Mouse (Mus musculus): ENCODE measurements around the gene Rnf26.
"Not testable (repeated sequence)": the region's sequence is repeated elsewhere in the genome, so short reads cannot be mapped to it uniquely, and the experiment has no call there.

Gene Rnf26

GRCm38 (mm10) chr9:44125026-44125425 lies 11.7 kb upstream of the Rnf26 start:
- DNase-seq (ENCODE audit: low spot score), result no peak

DNA sequence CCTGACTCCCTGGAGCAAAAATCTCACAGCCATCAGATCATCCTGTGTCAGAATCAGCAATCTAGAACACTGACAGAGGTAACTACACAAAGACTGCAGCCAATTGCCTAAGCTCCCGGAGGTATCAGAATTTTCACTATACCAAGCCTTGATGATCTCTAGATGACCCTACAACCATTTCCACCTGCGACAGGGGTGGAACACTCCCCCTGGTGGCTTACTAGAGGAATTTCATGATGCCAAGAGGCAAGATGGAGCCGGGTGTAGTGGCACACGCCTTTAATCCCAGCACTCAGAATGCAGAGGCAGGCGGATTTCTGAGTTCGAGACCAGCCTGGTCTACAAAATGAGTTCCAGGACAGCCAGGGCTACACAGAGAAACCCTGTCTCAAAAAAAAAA lies 11.0 kb upstream of the Rnf26 start:
- DNase-seq (ENCODE audit: low spot score), result peak; percentile 24

GRCm38 (mm10) chr9:44119948-44120465 lies 6.7 kb upstream of the Rnf26 start:
- DNase-seq (ENCODE audit: low spot score), result no peak

GRCm38 (mm10) chr9:44119011-44119410 lies 5.7 kb upstream of the Rnf26 start:
- no peak for DNase-seq (ENCODE audit: low spot score)

DNA sequence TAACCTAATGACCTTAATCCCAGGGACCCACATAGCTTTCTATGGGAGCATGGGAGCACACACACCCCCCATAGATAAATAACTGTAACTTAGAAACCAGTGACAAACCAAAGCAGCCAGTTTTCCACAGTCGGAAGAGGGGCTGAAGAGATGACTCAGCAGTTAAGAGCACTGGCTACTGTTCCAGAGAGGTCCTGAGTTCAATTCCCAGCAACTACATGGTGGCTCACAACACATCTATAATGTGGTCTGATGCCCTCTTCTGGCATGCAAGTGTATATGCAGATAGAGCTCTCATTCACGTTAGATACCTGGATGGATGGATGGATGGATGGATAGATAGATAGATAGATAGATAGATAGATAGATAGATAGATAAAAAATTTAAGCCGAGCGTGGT lies 2.9 kb upstream of the Rnf26 start:
- DNase-seq (ENCODE audit: low spot score), result no peak

GRCm38 (mm10) chr9:44115599-44115998 lies 2.3 kb upstream of the Rnf26 start:
- no peak for DNase-seq (ENCODE audit: low spot score)

DNA sequence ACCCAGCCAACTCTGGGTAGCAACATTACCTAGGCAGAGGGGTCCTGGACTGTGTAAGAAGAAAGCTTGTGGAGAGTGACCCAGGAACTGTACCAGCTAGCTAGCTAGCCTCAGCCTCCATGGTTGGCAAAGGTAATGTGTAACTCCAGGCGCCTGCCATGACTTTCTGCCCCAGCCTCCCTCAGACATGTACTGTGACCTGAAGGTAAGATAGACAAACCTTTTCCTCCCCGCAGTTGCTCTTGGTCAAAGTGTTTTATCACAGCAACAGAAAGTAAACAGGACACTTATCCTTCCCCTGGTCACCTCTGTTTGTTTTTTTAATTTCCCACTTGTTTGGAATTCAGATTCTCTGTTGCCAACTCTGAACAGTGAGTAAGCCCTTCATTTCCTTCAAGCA lies 1.1 kb upstream of the Rnf26 start:
- no peak for DNase-seq (ENCODE audit: low spot score)

- DNase-seq (ENCODE audit: low spot score), result not testable (repeated sequence)
Observed at GRCm38 (mm10) chr9:44111909-44112308, 1.4 kb downstream of the Rnf26 start.

DNA sequence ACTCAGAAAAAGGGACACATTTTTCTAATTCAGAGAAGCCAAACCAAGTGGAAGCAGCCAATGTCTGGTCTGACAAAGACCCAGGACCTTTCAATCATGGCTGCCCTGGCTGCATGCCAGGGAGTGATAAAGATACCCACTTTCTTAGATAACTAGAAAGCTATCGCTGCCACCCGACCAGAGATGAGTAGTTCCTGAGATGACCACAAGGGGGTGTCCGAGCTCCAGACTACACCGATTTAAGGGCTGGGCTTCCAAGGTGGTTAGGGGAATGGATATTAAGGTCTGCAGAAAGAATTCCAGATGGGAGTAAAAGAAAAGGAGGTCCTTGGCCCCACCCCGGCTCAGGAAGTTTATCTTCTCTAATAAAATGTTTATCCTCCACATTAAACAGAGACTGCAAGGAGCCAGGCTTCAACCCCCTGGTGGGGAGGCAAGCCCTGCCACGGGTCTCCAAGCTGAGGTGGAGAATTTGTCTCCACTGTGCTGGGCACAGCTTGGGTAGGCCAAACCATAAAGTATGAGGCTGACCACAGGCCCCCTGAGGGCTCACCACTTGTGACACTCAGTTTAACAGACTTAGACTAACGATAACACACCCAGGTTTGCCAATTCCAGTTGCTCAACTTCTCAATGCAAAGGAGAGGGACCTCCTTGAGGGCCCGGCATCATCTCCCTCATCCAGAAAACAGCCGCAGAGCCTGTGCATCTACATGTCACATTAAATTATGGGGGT lies 3.8 kb downstream of the Rnf26 start:
- peak; percentile 73 for DNase-seq (ENCODE audit: low spot score)

- no peak for DNase-seq (ENCODE audit: low spot score)
Observed at GRCm38 (mm10) chr9:44108269-44109055, 4.9 kb downstream of the Rnf26 start.

DNA sequence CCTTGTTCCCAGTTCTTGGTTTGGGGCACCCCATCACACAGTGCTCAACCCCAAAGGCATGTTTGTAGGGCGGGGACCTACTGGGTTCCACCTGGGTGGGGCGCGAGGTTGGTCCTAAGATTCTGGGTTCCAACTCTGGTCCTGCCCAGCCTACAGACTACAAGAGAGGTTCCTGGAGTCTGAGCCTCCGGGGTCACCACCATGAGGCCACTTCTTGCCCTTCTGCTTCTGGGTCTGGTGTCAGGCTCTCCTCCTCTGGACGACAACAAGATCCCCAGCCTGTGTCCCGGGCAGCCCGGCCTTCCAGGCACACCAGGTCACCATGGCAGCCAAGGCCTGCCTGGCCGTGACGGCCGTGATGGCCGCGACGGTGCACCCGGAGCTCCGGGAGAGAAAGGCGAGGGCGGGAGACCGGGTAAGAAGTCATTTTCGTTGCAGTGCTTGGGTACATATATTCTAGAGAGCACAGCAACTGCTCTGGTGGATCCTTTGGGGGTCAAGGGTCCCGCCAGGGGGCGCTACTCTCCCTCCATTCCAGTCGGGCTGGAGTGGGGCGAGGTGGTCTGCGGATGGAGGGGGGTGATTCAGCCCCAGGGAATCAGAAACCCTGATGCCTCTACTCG lies 5.6 kb downstream of the Rnf26 start:
- DNase-seq (ENCODE audit: low spot score), result no peak

- DNase-seq (ENCODE audit: low spot score), result no peak
Observed at GRCm38 (mm10) chr9:44107110-44107509, 6.2 kb downstream of the Rnf26 start, which contains the start of gene C1qtnf5. Gene C1qtnf5 (plus strand): TSS chr9:44107245.

GRCm38 (mm10) chr9:44106596-44106995 lies 6.7 kb downstream of the Rnf26 start:
- DNase-seq (ENCODE audit: low spot score), result no peak

DNA sequence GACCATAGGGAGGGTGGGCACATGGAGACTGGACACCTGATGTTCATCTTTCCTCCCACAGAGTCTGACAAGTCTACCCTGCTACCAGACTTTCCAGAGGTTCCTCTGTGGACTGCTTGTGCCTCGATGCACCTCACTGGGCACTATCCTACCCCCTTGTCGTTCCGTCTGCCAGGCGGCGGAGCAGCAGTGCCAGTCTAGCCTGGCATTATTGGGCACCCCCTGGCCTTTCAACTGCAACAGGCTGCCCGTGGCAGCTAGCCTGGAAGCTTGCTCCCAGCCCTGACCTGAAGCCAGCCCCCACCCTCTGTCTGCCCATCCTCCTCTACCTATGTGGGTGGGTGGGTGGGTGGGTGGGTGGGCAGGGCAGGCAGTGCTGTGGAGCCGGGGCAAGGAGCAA lies 7.1 kb downstream of the Rnf26 start:
- no peak for DNase-seq (ENCODE audit: low spot score)

- DNase-seq (ENCODE audit: low spot score), result no peak
Observed at GRCm38 (mm10) chr9:44105781-44106180, 7.5 kb downstream of the Rnf26 start.

GRCm38 (mm10) chr9:44104881-44105280 lies 8.4 kb downstream of the Rnf26 start:
- DNase-seq (ENCODE audit: low spot score), result no peak

- no peak for DNase-seq (ENCODE audit: low spot score)
Observed at GRCm38 (mm10) chr9:44101490-44101889, 11.8 kb downstream of the Rnf26 start, which contains the start of gene Mfrp. Gene Mfrp (plus strand): TSS chr9:44101729.

GRCm38 (mm10) chr9:44096536-44096935 lies 16.8 kb downstream of the Rnf26 start:
- DNase-seq (ENCODE audit: low spot score), result peak; percentile 30

DNA sequence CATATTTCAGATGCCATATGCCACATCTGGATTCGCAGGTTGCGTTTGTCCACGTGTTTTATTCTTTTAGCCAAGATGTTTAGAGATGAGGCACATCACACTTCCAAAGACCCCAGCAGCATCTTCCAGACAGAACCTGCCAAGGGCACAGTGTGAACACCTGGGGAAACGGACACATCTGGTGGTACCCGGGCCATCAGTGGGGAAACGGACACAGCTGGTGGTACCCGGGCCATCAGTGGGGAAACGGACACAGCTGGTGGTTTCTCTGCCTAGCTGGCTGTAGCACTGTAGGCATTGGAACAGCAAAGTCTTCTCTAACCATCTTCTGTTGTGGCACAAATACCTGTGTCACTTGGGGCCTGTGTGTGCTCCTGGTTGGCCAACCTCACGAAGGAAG lies 17.5 kb downstream of the Rnf26 start:
- DNase-seq (ENCODE audit: low spot score), result no peak

- no peak for DNase-seq (ENCODE audit: low spot score)
Observed at GRCm38 (mm10) chr9:44094737-44095136, 18.6 kb downstream of the Rnf26 start.

DNA sequence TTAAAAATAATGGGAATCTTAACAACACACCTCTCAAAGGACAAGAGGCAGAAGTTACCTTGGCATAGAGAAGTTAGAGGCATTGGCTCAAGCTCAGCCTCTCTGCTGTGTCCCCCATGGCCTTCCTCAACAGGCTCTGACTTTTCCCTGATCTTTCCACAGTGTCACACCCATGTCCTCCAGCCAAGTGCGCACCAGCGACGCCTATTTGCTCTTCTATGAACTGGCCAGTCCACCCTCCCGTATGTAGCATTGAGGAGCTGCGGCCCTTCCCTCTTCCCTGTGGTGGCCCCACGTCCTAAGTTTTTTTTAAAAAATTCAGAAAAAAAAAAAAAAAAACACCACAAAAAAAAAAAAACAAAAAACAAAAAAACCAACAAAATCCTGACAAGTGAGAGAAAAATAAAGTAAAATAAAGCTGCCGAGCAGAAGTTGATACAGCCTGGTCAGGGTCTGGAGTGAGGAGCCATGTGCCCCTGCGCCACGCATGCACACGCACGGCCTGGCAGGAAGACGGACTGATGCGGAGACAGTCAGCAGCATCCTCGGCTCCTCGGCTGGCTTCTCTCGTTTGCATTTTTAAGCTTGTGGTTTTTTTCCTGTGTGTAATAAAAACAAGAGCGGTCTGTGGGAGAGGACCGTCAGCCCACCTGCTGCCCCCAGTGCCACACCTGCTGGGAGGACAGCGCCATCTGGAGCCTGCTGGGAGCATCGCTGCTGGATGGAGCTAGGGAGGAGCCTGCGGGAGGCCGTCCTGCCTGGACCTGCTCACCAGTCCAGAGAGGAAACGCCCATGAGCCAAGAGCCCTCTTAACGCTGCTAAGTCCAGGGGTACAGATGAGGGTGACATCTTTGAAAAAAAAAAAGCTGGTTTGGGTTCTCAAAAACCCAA lies 19.5 kb downstream of the Rnf26 start:
- peak; percentile 48 for DNase-seq (ENCODE audit: low spot score)

Data from MN1 (cell line).